Mouse (Mus musculus) layer of hippocampus, postnatal 25 days (tissue): ENCODE data around the gene Setd1a. TPM values are rescaled to one million over a fixed set of nuclear protein-coding genes. Genes with fewer than 3 reads are reported as not detected.
"Not testable (repeated sequence)": the region's sequence is repeated elsewhere in the genome, so short reads cannot be mapped to it uniquely, and the experiment has no call there.

ENCODE experiments used
- DNase-seq, 2 experiments: peaks; one replicate each; pipeline ENCODE4 v3.0.0; 2022; ENCODE audit warnings: mixed read lengths in 2 of 2, low spot score in 1 of 2; ENCODE audit errors: extremely low spot score in 1 of 2
- total RNA-seq, 2 experiments: library from RNA; stranded (reverse); gene quantifications; 2 replicates each; pipeline ENCODE4 v1.2.3; 2021

Setd1a gene
- 10 to 100 TPM; 35.1 to 50.0 TPM for total RNA-seq

DNA sequence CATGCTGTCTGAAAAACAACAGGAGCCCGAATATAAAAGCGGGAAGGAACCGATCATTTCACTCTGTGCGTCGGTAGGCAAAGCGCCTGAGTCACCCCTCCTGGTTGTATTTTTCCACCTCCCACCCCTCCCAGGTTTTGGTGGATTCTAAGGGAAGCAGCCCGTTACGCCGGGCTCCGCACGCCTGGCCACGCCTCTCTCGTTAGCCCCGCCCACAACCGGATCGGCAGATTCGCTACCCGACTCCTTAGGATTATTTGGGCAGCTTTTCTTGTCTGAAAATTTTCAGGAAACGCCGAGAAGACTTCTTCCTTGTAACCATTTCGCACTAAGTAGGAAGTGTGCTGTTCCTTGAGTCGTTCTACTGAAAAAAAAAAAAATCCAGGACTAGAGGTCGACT, at the start of gene Setd1a:
Setd1a (plus strand) TSS at position 245 of the 400 bp plus-strand sequence.
- DNase-seq: peak; percentile 72 to 89

DNA sequence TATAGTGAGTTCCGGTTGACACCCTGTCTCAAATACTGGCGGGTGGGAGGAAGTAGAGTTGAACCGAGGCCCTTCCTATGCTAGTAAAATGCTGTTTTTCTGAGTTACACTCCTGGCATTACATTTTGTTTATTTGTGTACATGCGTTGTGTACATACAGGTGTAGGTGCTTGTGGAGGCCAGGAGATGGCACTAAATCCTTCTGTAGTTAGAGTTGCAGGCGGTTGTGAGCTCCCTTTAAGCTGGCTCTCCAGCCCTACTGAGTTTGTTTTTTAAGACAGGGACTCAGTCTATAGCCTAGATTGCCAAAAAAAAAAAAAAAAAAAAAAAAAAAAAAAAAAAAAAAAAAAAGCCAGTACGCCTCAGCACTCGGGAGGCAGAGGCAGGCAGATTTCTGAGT, 48.6 kb upstream of the Setd1a start:
- DNase-seq: no peak

DNA sequence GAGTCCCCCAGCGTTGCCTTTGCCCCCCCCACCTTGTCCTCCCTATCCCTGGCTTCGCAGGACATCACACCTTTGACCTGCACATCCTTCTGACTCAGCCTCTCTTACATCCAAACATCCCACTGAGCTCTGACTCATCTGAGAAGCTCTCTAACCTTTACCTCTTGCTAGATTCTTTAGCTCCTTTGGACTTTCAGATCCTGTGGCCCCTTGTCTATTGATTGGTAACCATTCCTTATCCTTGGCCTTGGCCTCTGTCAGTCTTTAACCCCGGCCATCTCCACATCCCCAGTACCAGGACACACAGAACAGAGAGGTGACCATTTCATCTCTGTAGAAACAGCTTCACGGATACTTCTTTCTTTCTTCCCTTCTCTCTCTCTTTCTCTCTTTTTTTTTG, 46.3 kb upstream of the Setd1a start:
- DNase-seq: no peak

GRCm38 (mm10) chr7:127732066-127732465, 44.4 kb upstream of the Setd1a start, which contains the start of gene Ctf2:
Ctf2 (minus strand) TSS chr7:127732166.
- DNase-seq: not testable (repeated sequence)

GRCm38 (mm10) chr7:127744366-127745045, 32.0 kb upstream of the Setd1a start, which contains the start of gene Fbxl19:
Fbxl19 (plus strand) TSS chr7:127744543.
- DNase-seq: peak; percentile 41 to 76

GRCm38 (mm10) chr7:127745251-127745651, 31.2 kb upstream of the Setd1a start:
- peak; percentile 70 to 74 for DNase-seq

DNA sequence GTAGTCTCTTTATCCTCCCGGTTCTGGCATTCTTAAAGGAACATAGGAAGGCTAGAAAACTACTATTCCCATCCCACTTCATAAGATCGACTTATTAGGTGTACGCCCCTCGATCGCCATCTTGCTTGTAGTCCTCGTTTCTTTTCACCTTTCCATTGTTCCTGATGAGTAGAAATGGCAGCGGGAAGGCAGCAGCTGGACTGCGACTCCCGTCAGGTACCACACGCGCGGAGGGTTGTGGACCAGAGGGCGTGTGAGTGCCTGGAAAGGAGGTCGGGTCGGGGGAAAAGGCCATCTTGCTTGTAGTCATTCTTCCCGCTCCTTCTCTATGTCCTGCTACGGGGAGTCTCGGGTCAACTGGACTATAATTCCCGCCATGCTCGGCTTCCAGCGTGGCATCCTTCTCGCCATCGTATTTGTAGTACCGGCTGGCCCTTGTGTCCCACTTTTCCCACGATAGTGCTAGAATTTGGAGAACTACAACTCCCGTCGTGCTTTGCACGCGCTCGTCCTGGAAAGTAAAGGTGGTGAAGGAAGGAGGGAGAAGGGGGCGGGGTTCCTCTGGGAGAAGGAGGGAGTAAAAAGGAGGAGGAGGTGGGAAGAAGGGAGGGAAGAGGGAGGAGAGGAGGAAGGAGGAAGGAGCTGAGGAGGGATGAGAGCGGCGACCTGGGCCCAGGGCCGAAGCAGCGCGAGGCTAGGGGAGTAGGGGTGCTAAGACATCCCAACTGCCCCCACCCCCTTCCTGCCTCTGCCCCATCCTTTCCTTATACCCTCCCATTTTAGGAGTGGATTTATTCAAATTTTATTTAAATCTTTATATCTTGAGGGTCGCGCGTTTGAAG, 30.6 kb upstream of the Setd1a start:
- DNase-seq: peak; percentile 74 to 88

DNA sequence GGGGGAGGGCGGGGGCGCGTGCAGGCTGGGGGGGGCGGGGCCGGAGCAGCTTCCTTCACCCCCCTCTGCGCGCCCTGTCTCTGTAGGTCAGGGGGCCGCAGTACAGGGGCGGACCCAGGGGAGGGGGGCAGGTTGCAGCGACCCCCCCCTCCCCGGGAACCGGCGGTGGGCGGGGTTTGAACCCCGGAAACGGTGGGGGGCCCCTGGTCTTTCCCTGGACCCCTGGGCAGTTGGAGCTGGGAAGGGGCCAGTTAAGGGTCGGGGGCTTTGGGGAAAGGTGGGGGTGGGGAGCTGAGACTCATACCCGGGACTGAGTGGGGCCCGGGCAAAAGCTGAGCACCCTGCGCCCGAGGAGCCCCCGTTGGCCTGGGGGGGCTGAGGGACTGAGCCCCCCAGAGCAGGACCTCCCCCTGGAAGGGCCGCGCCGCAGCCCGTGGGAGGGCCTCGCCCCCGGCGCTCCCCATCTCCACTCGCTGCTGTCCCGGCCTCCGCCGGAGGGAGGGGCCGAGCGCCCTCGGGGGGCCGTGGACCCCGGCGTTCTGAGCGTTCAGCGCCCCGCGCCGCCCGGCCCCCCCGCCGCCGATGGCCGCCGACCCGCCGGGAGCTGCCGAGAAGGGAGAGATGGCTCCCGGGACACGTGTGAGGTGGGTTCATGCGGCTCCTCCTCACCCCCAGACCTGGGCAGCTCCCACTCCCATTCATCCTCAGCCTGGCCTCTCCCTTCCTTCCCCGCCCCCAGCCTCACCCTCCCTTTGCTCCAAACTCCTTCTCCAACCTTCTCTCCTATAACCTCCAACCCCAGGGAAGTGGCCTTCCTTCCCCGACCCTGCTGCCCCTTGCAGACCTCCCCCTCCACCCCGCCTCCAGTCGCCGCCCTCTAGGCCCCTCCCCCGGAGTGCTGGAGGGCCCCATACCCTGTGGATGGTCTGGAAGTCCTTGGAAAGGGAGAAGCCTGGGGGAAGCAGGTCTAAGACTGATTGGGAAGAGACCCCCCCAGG, 29.7 kb upstream of the Setd1a start:
- no peak for DNase-seq

DNA sequence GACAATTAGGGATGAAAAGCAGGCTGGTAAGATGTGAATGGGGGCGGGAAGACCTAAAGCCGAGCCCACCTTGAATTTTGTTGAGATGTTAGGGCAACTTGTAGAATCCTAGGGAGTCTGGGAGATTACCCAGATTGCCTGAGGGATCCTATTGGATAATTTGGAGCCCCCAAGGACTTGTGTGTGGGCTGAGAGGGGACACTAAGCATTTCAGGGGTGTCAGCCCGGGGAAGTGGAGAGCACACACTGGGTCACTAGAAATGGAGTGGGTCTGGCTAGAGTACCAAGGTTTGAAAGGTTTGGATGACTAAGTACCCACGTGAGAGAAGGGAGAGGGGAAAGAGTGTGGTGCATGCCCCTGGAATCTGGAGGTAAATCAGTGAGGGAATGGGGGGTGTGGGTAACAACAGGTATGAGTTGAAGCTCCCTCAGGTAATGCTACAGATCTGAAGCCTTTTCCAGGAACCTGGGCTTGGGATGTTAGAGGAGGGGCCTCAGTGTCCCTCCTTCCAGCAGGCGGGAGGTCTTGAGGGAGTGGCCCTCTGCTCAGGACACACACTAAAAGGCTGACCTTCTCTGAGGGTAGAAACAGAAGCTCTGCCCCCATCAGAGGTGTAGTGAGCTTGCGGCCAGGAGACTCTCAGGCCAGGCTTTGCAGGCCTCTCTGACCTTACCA, 28.8 kb upstream of the Setd1a start:
- no peak for DNase-seq

DNA sequence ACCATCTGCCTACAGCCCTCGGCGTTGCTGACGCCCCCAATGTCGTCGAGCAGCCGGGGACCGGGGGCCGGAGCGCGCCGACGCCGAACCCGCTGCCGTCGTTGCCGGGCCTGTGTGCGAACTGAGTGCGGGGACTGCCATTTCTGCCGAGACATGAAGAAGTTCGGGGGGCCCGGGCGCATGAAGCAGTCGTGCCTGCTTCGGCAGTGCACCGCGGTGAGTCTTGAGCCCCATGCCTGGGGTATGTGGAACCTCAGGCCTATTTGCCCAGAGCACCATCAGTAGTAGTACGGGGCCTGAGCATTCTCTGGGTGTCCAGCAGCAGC, 28.3 kb upstream of the Setd1a start:
- DNase-seq: no peak

- no peak for DNase-seq
Observed at GRCm38 (mm10) chr7:127750131-127751127, 26.0 kb upstream of the Setd1a start.

- no peak for DNase-seq
Observed at GRCm38 (mm10) chr7:127751619-127752018, 24.9 kb upstream of the Setd1a start.

DNA sequence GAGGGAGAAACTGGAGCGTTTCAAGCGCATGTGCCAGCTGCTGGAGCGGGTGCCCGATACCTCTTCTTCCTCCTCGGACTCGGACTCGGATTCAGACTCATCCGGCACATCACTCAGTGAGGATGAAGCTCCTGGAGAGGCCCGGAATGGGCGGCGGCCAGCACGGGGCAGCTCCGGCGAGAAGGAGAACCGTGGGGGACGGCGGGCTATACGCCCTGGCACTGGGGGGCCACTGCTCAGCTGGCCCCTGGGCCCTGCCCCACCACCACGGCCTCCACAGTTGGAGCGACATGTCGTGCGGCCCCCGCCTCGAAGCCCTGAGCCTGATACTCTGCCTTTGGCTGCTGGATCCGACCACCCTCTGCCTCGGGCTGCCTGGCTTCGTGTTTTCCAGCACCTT, 24.4 kb upstream of the Setd1a start:
- DNase-seq: no peak

- DNase-seq: no peak
Observed at GRCm38 (mm10) chr7:127753158-127753557, 23.3 kb upstream of the Setd1a start.

GRCm38 (mm10) chr7:127753741-127754140, 22.7 kb upstream of the Setd1a start:
- DNase-seq: no peak

- no peak for DNase-seq
Observed at GRCm38 (mm10) chr7:127759716-127760115, 16.8 kb upstream of the Setd1a start.

DNA sequence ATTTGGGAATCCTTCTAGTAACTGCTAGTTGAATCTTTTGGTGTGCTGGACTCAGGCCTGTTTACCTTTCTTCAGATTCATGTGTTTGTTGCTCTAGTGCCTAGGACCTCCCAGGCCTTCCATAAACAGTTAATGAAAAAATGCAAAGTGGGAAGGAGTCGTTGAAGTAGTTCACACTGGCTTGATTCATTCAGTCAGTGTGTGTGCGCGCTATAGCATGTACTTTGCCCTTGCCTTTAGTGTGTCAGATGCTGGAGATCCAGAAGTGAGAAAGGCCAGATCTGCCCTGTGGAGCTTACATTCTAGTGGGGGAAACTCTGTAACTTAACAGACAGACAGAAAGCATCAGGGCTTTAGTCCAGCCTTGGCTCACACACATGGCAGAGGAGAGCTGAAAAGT, 16.0 kb upstream of the Setd1a start:
- no peak for DNase-seq

- DNase-seq: peak in 1 of 2 experiments; percentile 69
Observed at GRCm38 (mm10) chr7:127761026-127761425, 15.4 kb upstream of the Setd1a start.

DNA sequence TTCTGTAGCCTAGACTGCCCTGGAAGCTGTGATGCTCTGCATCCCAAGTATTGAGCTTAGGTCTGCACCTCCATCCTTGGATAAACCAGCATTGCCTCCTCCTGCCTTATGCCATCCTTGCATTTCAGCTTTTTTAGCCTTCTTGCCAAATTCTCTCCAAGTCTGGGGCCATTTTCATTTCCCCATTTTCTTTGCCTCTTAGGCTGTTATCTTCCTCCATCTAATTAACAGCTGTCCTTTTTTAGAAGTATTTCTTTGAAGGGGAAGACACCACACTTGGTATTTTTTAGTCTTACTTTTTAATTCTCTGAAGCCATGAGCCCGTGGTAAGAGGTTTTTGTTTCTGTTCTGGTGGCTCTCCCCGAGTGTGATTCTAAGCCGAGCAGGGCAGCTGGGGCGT, 12.8 kb upstream of the Setd1a start:
- no peak for DNase-seq
